Mouse (Mus musculus) embryonic fibroblast, embryonic 13.5 days (primary cell): Measurements from ENCODE around the gene Ly86.

Experiments used
- CTCF ChIP-seq: IDR thresholded peaks from 2 replicates; pipeline ENCODE4 v1.5.1; 2011; ENCODE audit warnings: mild to moderate bottlenecking, control low read depth, low read length, moderate library complexity, borderline replicate concordance; ENCODE audit not compliant: insufficient read depth
- POLR2A ChIP-seq: IDR thresholded peaks from 2 replicates; pipeline ENCODE4 v1.6.1; 2011; ENCODE audit warnings: low read depth, mild to moderate bottlenecking, control low read depth, low read length, moderate library complexity

- TF ChIP-seq CTCF = no peak
- TF ChIP-seq POLR2A = no peak
These were observed 113.5 kb downstream of the Ly86 start for GRCm38 (mm10) chr13:37458557-37458956.
